Mouse (Mus musculus) G1E (cell line): Measurements from ENCODE around the gene Nfkbib.

Experiments used
- CTCF ChIP-seq: IDR thresholded peaks from 2 replicates; pipeline ENCODE4 v1.5.1; 2012; ENCODE audit warnings: low read depth, low read length, inconsistent platforms, mixed read lengths
- GATA1 ChIP-seq: IDR thresholded peaks from 2 replicates; pipeline ENCODE4 v1.6.1; 2012; ENCODE audit warnings: borderline replicate concordance, low read length, inconsistent platforms, mixed read lengths
- GATA2 ChIP-seq: IDR thresholded peaks from 2 replicates; pipeline ENCODE4 v1.6.1; 2012; ENCODE audit warnings: low read depth, low read length, inconsistent platforms, borderline replicate concordance

DNA sequence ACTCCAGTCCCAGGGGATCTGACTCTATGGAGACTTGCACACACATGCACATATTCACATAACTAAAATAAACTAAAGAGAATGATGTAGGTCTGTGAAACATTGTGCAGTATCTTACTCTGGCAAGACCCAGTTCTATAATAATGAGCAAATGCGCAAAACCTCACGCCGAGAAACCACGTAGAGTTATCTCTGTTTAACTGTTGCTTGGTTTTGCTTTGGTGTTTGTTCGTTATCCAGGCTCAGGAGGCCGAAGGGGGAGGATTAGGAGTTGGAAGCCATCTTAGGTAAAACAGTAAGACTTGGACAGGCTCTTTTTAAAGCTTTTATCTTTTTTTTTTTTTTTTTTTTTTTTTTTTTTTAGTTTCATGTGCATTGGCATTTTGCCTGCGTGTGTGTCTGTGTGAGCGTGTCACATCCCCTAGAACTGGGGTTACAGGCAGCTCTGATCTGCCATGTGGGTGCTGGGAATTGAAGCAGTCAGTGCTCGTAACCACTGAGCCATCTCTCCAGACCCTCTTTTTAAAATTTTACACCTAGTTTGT lies 2.2 kb upstream of the Nfkbib start:
- TF ChIP-seq CTCF (no peak), GATA1 (no peak), GATA2 (no peak)
